In genomic region chr1:160547934-160548876, GRCm38 (mm10) we compare ENCODE assay signal across 8 mouse cellular contexts.
DNase-seq lines count a peak whose midpoint lies in the region; ATAC-seq and TF ChIP-seq lines count a peak whose summit lies in the region.

No protein-coding gene starts in this region.

- no peak for TF ChIP-seq POLR2A in heart, adult 2 months (IDR thresholded peaks at IDR 0.05; ENCODE audit: insufficient read depth, low read depth, low read length)

- no peaks in the 10 kb centered on the region for H3K79me2 ChIP-seq in heart, adult 2 months (replicated peaks; ENCODE audit: control insufficient read depth, insufficient read depth, low read length)

- WGBS in heart, postnatal 0 days: 57% methylated on average over 4 of the region's 4 CpGs
- WGBS in heart, adult 2 months: 71% methylated on average over 4 of the region's 4 CpGs
- WGBS in midbrain, postnatal 0 days: 20% methylated on average over 4 of the region's 4 CpGs

- 0 out of 2 replicates have a peak, but pooled peaks cover 3% of the 10 kb centered on the region for H3K4me1 ChIP-seq in heart, postnatal 0 days (ENCODE audit: control insufficient read depth, insufficient read depth)
- H3K4me1 ChIP-seq in heart, adult 2 months (ENCODE audit: control insufficient read depth, insufficient read depth, low read length): peaks cover 1% of the 10 kb centered on the region
- no peaks in the 10 kb centered on the region for H3K4me1 ChIP-seq in midbrain, postnatal 0 days (ENCODE audit: insufficient read depth, low read length)

- intact Hi-C loops in heart, adult 2 months (cut with DNase I): no loop called here

- no peaks in the 10 kb centered on the region for H3K9me3 ChIP-seq in heart, postnatal 0 days (replicated peaks; ENCODE audit: control insufficient read depth, low read length)
- no peaks in the 10 kb centered on the region for H3K9me3 ChIP-seq in midbrain, postnatal 0 days (ENCODE audit: low read length)

- H3K9ac ChIP-seq in heart, postnatal 0 days (replicated peaks; ENCODE audit: low read depth, low read length): no peak overlapping the region
- H3K9ac ChIP-seq in heart, adult 2 months (ENCODE audit: low read depth, low read length): no peak overlapping the region
- no peak overlapping the region for H3K9ac ChIP-seq in midbrain, postnatal 0 days (replicated peaks; ENCODE audit: low read length, poor library complexity, severe bottlenecking)

- no peak for TF ChIP-seq EP300 in heart, postnatal 0 days (IDR thresholded peaks at IDR 0.05; ENCODE audit: low read depth)
- TF ChIP-seq EP300 in heart, adult 2 months (IDR thresholded peaks at IDR 0.05; ENCODE audit: insufficient read depth, low read depth, low read length): no peak

- H3K4me3 ChIP-seq in heart, postnatal 0 days (ENCODE audit: low read depth, low read length): no peak overlapping the region
- no peak overlapping the region for H3K4me3 ChIP-seq in heart, adult 2 months
- no peak overlapping the region for H3K4me3 ChIP-seq in midbrain, postnatal 0 days (ENCODE audit: low read depth, low read length)

- H3K27ac ChIP-seq in heart, postnatal 0 days (ENCODE audit: low read depth): peak overlapping the region; percentile 38; the same call in 1 of the 2 replicates
- no peak overlapping the region for H3K27ac ChIP-seq in heart, adult 2 months
- H3K27ac ChIP-seq in midbrain, postnatal 0 days (ENCODE audit: low read depth, low read length): 0 out of 2 replicates have a peak overlapping the region, but pooled peaks have one; percentile 27

- H3K27me3 ChIP-seq in heart, postnatal 0 days (ENCODE audit: control insufficient read depth, insufficient read depth, low read length): no peaks in the 10 kb centered on the region
- no peaks in the 10 kb centered on the region for H3K27me3 ChIP-seq in heart, adult 2 months (ENCODE audit: control insufficient read depth, insufficient read depth, low read length)
- H3K27me3 ChIP-seq in midbrain, postnatal 0 days (ENCODE audit: insufficient read depth, low read length): no peaks in the 10 kb centered on the region

- no peak for DNase-seq in heart, postnatal 0 days (ENCODE audit: low spot score)
- DNase-seq in heart, adult 2 months: no peak
- peak; percentile 34 for DNase-seq in embryo, embryonic 10.5 days (ENCODE audit: low spot score)
- DNase-seq in hindlimb bud, embryonic 11.5 days (ENCODE audit: extremely low spot score, low read depth, low spot score): peak; percentile 6
- DNase-seq in midbrain, postnatal 0 days (ENCODE audit: low spot score): peak; percentile 28
- DNase-seq in adrenal gland, postnatal 14 days: no peak
- DNase-seq in testis, postnatal 10 days (ENCODE audit: low spot score): no peak
- DNase-seq in lung, postnatal 10 days: no peak

- TF ChIP-seq CTCF in heart, postnatal 0 days (IDR thresholded peaks at IDR 0.05; ENCODE audit: low read depth): no peak
- TF ChIP-seq CTCF in heart, adult 2 months (IDR thresholded peaks at IDR 0.05): no peak
- TF ChIP-seq CTCF in midbrain, postnatal 0 days (IDR thresholded peaks at IDR 0.05): no peak

- no peak overlapping the region for H3K4me2 ChIP-seq in heart, postnatal 0 days (ENCODE audit: low read depth, low read length)
- H3K4me2 ChIP-seq in midbrain, postnatal 0 days (ENCODE audit: low read depth, low read length, poor library complexity, severe bottlenecking): no peak overlapping the region

- H3K36me3 ChIP-seq in heart, postnatal 0 days (replicated peaks; ENCODE audit: control insufficient read depth, insufficient read depth, low read length): no peaks in the 10 kb centered on the region
- H3K36me3 ChIP-seq in heart, adult 2 months (ENCODE audit: control insufficient read depth, insufficient read depth, low read length): peaks cover 3% of the 10 kb centered on the region; the same call in 1 of the 2 replicates
- H3K36me3 ChIP-seq in midbrain, postnatal 0 days (ENCODE audit: insufficient read depth, low read length): no peaks in the 10 kb centered on the region

- no peak for ATAC-seq in heart, postnatal 0 days (ENCODE audit: insufficient read depth, low read depth)
- peak; percentile 66; the same call in 1 of the 2 replicates for ATAC-seq in midbrain, postnatal 0 days (ENCODE audit: low FRiP score)

Comparison
In these comparisons a context has a peak if more than half of its experiments do, and no peak if none do; other contexts are left out.
1. DNase-seq: peak in embryo, embryonic 10.5 days (single experiment), hindlimb bud, embryonic 11.5 days (single experiment) and midbrain, postnatal 0 days (single experiment); none in heart, postnatal 0 days (single experiment), heart, adult 2 months (0 of 2), adrenal gland, postnatal 14 days (single experiment), testis, postnatal 10 days (single experiment) and lung, postnatal 10 days (single experiment).